Mouse (Mus musculus) intestine, postnatal 0 days (tissue): Measurements from ENCODE around the gene Ube2k. TPM values are rescaled to one million over a fixed set of nuclear protein-coding genes. Genes with fewer than 3 reads are reported as not detected.

Experiments
- ATAC-seq: fragments of 200-750 bp; cut with Nextera tagmentation; 2 replicates; pipeline ENCODE4 v1.8.0; 2017; ENCODE audit warnings: mild to moderate bottlenecking, moderate TSS enrichment, moderate library complexity
- H3K27ac ChIP-seq: fragments of 300-500 bp; sonication (generic); 2 replicates; pipeline ENCODE4 v1.5.1; 2014; ENCODE audit warnings: mild to moderate bottlenecking, low read depth, low read length, moderate library complexity
- H3K27me3 ChIP-seq: fragments of 300-500 bp; sonication (generic); replicated peaks from 2 replicates; pipeline ENCODE4 v1.6.1; 2014; ENCODE audit warnings: low read length, mixed read lengths; ENCODE audit not compliant: control insufficient read depth, insufficient read depth
- H3K36me3 ChIP-seq: fragments of 300-500 bp; sonication (generic); 2 replicates; pipeline ENCODE4 v1.6.1; 2014; ENCODE audit warnings: mild to moderate bottlenecking, moderate library complexity; ENCODE audit not compliant: control insufficient read depth, insufficient read depth
- H3K4me1 ChIP-seq: fragments of 300-500 bp; sonication (generic); replicated peaks from 2 replicates; pipeline ENCODE4 v1.6.1; 2014; ENCODE audit warnings: antibody characterized with exemption, low read length, mixed read lengths; ENCODE audit not compliant: control insufficient read depth, insufficient read depth
- H3K4me2 ChIP-seq: fragments of 300-500 bp; sonication (generic); replicated peaks from 2 replicates; pipeline ENCODE4 v1.6.1; 2014; ENCODE audit warnings: low read depth, mild to moderate bottlenecking, moderate library complexity
- H3K4me3 ChIP-seq: fragments of 300-500 bp; sonication (generic); 2 replicates; pipeline ENCODE4 v1.5.1; 2014; ENCODE audit warnings: low read depth, low read length
- H3K9ac ChIP-seq: fragments of 300-500 bp; sonication (generic); 2 replicates; pipeline ENCODE4 v1.6.1; 2014; ENCODE audit warnings: mild to moderate bottlenecking, low read depth, low read length
- H3K9me3 ChIP-seq: fragments of 300-500 bp; sonication (generic); 2 replicates; pipeline ENCODE4 v1.6.1; 2016; ENCODE audit warnings: mixed run types; ENCODE audit not compliant: control insufficient read depth
- CTCF ChIP-seq: sonication (generic); IDR thresholded peaks from 2 replicates; pipeline ENCODE4 v1.5.1; 2016; ENCODE audit warnings: low read depth, mild to moderate bottlenecking, control low read depth, antibody characterized with exemption, moderate library complexity
- WGBS: fragments of 180-500 bp; shearing (Covaris S2); extraction: QIAGEN DNeasy Blood & Tissue Kit; methylation state at CpG from one replicate; pipeline ENCODE4 v1.1.7; 2014; 5-methylcytosine and 5-hydroxymethylcytosine counted together
- polyA plus RNA-seq: library from polyadenylated mRNA; unstranded; fragments of >200 nt; fragmentation: Nextera tagmentation; extraction: Ambion mirVana; gene quantifications from 2 replicates; pipeline ENCODE4 v1.2.1, GENCODE M21; 2015

The Ube2k gene
- polyA plus RNA-seq, 1 experiment from 2014 or later: 102 TPM

DNA sequence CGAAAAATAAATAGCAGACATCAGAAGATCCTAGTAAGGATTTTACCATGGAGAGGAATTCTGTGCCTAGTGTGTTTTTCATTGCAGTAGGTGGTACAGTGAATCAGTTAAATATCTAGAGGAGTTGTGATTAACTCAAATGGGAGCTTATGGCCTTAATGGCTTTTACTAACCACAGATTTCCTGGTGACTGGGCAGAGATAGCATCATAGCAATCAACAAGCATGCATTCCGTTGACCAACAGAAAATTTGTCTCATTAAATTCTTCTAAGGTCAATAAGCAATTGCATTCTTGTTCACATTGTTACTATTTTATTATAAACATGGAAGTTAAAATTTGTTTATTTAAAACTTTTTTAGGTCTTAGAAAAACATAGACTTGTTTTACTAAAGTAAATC, 28.5 kb downstream of the Ube2k start:
- Histone ChIP-seq H3K4me3 (no peak overlapping the region), H3K4me2 (no peak overlapping the region), H3K4me1 (no peaks in the 10 kb centered on the region), H3K27ac (no peak overlapping the region), H3K27me3 (no peaks in the 10 kb centered on the region), H3K9ac (no peak overlapping the region), H3K9me3 (no peaks in the 10 kb centered on the region), H3K36me3 (peaks cover 7% of the 10 kb centered on the region; the same call in 1 of the 2 replicates)
- whole genome bisulfite sequencing: 73% methylated on average over 2 of the region's 2 CpGs
- no peak for ATAC-seq
- TF ChIP-seq CTCF: no peak

DNA sequence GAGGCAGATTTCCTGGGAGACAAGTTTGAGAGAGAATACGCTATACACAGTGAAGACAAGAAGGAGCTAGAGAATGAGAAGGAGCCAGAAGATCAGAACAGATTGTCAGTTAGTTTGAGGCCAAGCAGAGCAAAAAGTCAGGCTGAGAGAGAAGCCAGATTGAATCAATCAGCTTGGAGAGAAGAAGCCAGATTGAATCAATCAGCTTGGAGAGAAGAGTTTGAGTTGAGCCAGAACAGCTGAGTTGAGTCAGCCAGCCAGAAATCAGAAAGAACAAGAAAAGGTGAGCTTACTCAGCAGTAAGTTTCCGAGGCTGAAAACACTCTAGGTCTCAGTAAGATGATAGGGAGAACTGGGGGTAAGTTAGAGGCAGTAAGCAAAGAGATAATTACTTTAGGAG, 37.8 kb downstream of the Ube2k start:
- peaks cover 16% of the 10 kb centered on the region for H3K36me3 ChIP-seq
- no peak overlapping the region for H3K27ac ChIP-seq
- H3K4me3 ChIP-seq: no peak overlapping the region
- ATAC-seq: no peak
- WGBS: 71% methylated on average over 2 of the region's 2 CpGs
- no peaks in the 10 kb centered on the region for H3K4me1 ChIP-seq
- no peak overlapping the region for H3K9ac ChIP-seq
- H3K27me3 ChIP-seq: no peaks in the 10 kb centered on the region
- H3K9me3 ChIP-seq: no peaks in the 10 kb centered on the region
- no peak overlapping the region for H3K4me2 ChIP-seq
- TF ChIP-seq CTCF: no peak

DNA sequence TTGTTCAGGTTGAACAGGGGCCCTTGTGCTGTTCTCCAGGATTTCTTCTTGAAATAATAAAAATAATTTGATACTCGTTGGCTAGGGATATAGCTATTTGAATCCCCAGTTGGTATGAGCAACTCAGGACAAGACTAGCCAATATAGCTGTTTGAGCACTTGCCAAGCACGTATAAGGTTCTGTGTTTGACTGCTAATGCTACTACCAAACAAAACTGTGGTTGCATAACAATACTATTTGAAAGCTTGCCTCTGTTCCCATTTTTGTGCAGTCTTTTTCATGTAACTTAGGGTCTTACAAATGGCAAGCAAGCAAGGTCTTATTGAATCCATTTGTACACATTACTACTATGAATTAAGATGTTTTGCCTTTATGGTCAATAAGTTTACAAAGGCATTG, 38.9 kb downstream of the Ube2k start:
- Histone ChIP-seq H3K36me3 (peaks cover 17% of the 10 kb centered on the region), H3K9me3 (no peaks in the 10 kb centered on the region), H3K4me1 (no peaks in the 10 kb centered on the region), H3K27me3 (no peaks in the 10 kb centered on the region), H3K4me3 (no peak overlapping the region), H3K9ac (no peak overlapping the region), H3K27ac (no peak overlapping the region), H3K4me2 (no peak overlapping the region)
- WGBS: 93% methylated on average over 2 of the region's 2 CpGs
- TF ChIP-seq CTCF: no peak
- ATAC-seq: no peak

DNA sequence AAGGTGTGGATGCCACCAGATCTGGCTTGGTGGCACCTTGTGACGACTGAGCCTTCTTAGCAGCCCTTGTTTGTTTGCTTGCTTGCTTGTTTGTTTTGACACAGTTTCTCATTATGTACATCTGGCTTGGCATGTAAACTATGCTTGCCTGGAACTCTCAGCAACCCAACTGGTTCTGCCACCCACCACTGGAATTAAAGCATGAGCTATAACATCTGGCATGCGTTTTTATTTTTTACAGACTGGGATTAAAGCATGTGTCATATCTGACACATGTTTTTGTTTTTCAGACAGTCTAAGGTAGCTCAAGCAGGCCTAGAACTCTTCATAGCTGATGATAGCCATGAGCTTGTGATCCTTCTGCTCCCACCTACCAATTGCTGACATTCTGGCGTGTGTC, 41.5 kb downstream of the Ube2k start:
- Histone ChIP-seq H3K9me3 (no peaks in the 10 kb centered on the region), H3K27me3 (no peaks in the 10 kb centered on the region), H3K4me3 (no peak overlapping the region), H3K4me1 (no peaks in the 10 kb centered on the region), H3K36me3 (peaks cover 16% of the 10 kb centered on the region; the same call in 1 of the 2 replicates), H3K9ac (no peak overlapping the region), H3K27ac (no peak overlapping the region), H3K4me2 (no peak overlapping the region)
- WGBS: 81% methylated on average over 3 of the region's 3 CpGs
- ATAC-seq: no peak
- TF ChIP-seq CTCF: no peak

DNA sequence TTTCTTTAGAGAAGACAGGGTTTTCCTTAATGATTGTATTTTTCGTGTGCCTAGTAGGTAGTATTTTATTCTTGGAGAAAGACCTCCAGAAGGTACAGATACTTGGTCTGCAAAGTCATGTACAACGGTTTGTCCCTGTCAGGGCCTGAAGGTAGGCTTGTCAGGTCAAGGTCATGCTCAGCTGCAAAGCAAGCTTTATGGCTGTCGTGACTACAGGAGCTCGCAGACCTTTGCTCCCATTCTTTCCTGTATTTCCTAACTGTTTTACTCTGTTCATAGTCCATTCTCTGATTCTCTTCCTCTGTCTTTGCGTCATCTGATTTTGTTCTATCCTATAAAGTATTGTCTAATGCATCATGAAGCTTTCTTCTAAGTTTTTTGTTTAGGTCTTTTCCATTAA, 49.3 kb downstream of the Ube2k start:
- no peak overlapping the region for H3K4me3 ChIP-seq
- no peaks in the 10 kb centered on the region for H3K4me1 ChIP-seq
- H3K4me2 ChIP-seq: no peak overlapping the region
- peak; percentile 88 for ATAC-seq
- no peaks in the 10 kb centered on the region for H3K9me3 ChIP-seq
- no peak overlapping the region for H3K27ac ChIP-seq
- peaks cover 9% of the 10 kb centered on the region; the same call in 1 of the 2 replicates for H3K36me3 ChIP-seq
- no peaks in the 10 kb centered on the region for H3K27me3 ChIP-seq
- 50% methylated on average over 5 of the region's 5 CpGs for WGBS
- no peak overlapping the region for H3K9ac ChIP-seq
- no peak for TF ChIP-seq CTCF

DNA sequence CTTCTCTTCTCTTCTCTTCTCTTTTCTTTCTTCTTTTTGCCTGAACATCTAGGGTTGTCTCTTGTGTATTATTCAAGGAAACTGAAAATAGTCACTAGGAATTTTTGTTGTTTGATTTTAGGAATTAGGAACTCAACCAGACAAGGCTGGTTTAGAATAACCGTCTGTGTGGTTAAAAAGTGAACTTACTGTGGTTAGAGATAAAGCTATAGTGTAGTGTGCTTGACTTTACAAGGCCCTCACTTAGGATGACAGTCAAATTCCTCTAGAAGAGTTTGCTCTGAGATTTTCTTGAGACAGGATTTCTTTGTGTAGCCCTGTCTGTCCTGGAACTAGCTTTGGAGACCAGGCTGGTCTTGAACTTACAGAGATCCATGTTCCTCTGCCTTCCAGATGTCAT, 53.2 kb downstream of the Ube2k start:
- no peak overlapping the region for H3K4me3 ChIP-seq
- H3K36me3 ChIP-seq: peaks cover 24% of the 10 kb centered on the region; the same call in 1 of the 2 replicates
- WGBS: 86% methylated on average over 1 of the region's 1 CpGs
- no peak for ATAC-seq
- no peaks in the 10 kb centered on the region for H3K4me1 ChIP-seq
- no peak overlapping the region for H3K4me2 ChIP-seq
- H3K27me3 ChIP-seq: no peaks in the 10 kb centered on the region
- H3K27ac ChIP-seq: no peak overlapping the region
- TF ChIP-seq CTCF: no peak
- H3K9ac ChIP-seq: no peak overlapping the region
- H3K9me3 ChIP-seq: no peaks in the 10 kb centered on the region

DNA sequence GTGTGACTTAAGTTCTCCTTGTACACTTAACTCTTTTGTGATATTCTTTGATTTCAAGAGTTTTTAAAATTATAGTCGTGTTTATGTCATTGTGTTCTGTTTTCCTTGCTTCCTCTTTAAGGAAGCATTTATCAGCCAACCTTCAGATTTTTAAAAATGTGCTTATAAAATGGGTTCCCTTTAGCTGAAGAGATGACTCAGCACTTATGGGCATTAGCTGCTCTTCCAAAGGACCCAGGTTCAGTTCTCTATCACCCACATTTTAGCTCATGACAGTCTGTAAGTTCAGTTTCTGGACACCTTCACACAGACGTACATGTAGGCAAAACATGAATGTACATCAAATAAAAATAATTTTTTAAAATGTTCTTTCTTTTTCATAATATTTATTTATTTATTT, 55.4 kb downstream of the Ube2k start:
- H3K27me3 ChIP-seq: no peaks in the 10 kb centered on the region
- no peak for TF ChIP-seq CTCF
- no peak for ATAC-seq
- H3K4me1 ChIP-seq: no peaks in the 10 kb centered on the region
- H3K9me3 ChIP-seq: no peaks in the 10 kb centered on the region
- H3K4me2 ChIP-seq: no peak overlapping the region
- H3K4me3 ChIP-seq: no peak overlapping the region
- no peak overlapping the region for H3K27ac ChIP-seq
- H3K36me3 ChIP-seq: peaks cover 24% of the 10 kb centered on the region; the same call in 1 of the 2 replicates
- H3K9ac ChIP-seq: no peak overlapping the region
- 90% methylated on average over 2 of the region's 2 CpGs for WGBS
